Mouse (Mus musculus): ENCODE data around the gene Tfcp2l1.
"Not testable (repeated sequence)": the region's sequence is repeated elsewhere in the genome, so short reads cannot be mapped to it uniquely, and the experiment has no call there.

Tfcp2l1 gene

DNA sequence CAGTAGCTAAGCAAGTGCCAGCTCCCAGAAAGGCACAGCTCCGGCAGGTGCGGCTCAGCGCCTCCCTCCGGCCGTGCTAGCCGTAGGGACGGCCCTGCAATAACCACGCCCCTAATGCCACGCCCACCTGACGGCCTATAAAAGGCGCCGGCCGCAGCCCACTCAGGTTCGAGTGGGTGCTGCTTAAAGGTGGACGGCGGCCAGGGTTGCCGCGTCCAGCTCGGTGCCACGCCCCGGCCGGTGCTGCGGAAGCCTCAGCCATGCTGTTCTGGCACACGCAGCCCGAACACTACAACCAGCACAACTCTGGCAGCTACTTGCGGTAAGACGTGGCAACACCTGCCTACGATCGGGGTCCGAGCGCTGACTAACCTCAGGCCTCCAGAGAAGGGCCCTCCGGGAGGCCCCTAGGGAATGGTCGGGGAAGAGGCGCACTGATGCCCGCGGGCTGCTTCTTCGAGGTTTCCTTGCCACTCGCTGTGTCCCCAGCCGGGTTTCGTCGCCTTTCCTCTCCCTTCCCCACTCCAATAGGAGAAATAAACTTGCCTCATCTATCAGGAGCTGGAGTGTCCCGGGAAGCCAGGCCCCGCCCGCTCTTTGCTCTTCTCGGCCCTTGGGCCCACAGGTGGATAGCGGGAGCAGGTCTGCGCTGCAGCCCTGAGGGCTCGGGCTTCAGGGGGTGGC is at the start of gene Tfcp2l1:
Gene Tfcp2l1, plus strand, starts transcription at position 165 of the 684 bp plus-strand sequence.
- peak; percentile 40 for DNase-seq

GRCm38 (mm10) chr1:118580174-118580702 is 47.5 kb upstream of the Tfcp2l1 start:
- no peak for DNase-seq

- DNase-seq = no peak
Measured at GRCm38 (mm10) chr1:118581179-118581578, 46.6 kb upstream of the Tfcp2l1 start.

DNA sequence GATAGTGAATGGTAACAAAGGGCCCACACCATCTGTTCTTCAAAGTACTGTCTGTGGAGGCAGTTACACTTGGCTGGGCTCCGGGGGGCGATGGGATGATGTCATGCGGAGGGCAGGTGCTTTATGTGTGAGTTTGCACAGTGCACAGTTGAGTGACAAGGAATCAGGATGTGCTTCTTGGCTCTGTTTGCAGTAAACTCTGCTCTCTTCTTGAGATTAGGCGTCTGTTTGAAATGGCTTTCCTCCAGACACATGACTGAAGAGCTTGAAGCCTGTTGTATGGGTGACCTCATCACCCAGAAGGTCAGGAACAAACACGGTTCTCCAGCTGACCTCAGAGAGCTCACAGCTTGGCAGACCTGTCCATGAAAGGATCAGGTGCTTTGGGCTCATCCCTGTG is 38.0 kb upstream of the Tfcp2l1 start:
- DNase-seq = no peak

- no peak for DNase-seq
Measured at GRCm38 (mm10) chr1:118592933-118593332, 34.8 kb upstream of the Tfcp2l1 start.

- no peak for DNase-seq
Measured at GRCm38 (mm10) chr1:118595395-118595794, 32.4 kb upstream of the Tfcp2l1 start.

GRCm38 (mm10) chr1:118597475-118598213 is 30.1 kb upstream of the Tfcp2l1 start:
- no peak for DNase-seq

DNA sequence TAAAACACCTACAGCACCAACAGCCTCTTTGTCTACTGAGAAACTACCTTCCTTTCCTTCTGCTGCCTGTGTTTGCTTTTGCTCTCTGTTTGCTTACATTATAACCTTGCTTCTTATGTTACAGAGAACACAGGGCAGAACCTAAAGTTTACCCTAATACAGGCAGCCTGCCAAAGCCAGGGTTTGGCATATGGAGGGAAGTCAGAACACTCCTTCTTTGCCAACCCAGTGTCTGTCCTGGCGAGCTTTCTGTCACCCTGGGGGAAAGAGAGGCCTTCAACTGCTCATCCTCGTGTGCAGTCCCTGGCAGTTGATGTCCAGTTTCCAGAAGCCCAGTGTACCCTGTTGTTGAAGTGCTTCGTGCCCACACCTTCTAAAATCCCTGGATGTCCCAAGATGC is 29.4 kb upstream of the Tfcp2l1 start:
- DNase-seq = peak; percentile 62

DNA sequence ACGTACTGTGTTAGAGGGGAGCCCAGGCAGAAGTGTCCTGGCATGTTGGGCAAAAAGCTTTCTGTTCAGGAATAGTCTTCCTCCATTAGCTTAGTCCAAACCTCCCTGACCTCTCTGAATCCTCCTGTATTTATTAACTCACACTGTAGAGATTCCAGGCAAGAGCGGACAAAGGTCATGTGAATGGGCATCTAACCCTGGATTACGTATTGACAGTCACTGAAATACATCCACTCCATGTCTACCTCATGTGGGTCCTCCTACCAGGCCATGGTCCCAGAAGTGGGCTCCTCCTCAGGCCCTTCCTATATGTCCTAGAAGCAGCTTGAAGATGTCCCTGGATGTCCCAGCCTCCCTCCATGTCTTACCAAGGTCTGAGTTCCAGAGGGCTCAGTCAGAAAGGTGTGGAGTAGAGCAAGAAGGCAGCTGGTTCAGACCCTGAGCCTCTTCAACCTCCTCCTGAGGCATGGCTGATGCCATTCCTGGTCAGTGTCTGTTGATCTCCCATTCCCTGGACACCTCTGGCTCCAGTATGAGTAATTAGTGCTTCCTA is 14.0 kb upstream of the Tfcp2l1 start:
- DNase-seq = no peak

- DNase-seq = not testable (repeated sequence)
Measured at GRCm38 (mm10) chr1:118621055-118621454, 6.7 kb upstream of the Tfcp2l1 start.

DNA sequence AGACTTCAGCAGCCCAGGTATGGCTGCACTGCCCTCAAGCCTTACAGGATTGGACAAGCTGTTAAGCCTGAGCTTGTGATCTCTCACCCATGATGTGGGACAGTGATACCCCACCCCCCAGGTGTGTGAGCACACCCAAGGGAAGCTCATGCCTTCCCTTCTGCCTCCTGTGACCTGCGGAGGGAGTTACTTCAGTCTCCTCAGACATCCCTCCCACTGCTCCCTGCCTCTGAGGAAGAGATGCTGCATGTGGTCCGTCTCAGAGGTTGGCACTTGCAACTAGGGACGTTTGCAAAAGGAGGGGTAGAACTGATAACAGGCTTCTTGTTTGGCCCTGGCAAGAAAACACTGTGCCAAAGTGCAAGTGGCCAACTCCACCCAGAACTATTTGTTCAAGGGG is 4.9 kb upstream of the Tfcp2l1 start:
- no peak for DNase-seq

GRCm38 (mm10) chr1:118625461-118625860 is 2.3 kb upstream of the Tfcp2l1 start:
- DNase-seq = no peak

GRCm38 (mm10) chr1:118625921-118626320 is 1.8 kb upstream of the Tfcp2l1 start:
- no peak for DNase-seq

DNA sequence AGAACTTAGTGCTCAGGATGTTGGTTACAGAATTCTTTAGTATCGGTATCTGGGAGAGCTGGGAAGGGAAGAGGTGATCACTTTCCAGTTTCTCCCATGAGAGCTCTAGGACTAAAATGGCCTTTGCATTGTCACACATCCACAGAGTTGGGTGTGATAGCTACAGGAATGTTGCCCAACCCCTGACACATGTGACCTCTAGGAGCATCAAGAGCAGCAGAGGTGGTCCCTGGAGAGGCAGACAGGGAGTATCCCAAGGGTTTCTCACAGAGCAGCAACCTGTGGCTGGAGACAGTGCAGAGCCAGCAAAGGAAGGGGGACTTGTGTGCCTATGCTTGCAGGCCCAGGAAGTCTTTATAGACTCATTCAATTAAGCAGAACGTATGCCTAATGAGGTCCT is 1.3 kb upstream of the Tfcp2l1 start:
- DNase-seq = no peak

DNA sequence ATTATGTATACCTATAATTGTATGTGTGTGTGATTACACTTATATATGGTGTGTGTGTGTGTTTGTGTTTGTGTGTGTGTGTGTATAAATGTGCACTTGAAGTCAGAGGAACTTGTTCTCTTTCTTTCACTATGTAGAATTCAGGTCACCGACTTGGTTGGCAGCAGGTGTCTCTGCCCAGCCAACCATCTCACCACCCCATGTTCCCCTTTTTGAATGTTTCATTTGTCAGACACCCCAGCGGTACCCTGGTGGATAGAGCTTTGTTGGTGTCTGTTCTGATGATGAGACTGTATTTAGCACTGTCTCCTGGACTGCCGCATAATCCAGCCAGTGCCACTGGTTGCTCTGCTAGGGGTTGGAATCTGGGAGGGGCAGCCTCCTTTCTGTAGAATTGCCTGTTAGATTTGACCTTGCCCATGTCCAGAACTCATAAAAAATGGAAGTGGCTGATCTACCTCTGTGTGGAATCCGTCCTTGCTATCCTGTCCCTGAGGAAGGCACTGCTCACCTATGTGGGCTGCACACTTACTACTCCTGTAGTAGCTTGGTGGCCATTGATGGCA is 5.8 kb downstream of the Tfcp2l1 start:
- no peak for DNase-seq

GRCm38 (mm10) chr1:118642296-118642999 is 14.7 kb downstream of the Tfcp2l1 start:
- no peak for DNase-seq

DNA sequence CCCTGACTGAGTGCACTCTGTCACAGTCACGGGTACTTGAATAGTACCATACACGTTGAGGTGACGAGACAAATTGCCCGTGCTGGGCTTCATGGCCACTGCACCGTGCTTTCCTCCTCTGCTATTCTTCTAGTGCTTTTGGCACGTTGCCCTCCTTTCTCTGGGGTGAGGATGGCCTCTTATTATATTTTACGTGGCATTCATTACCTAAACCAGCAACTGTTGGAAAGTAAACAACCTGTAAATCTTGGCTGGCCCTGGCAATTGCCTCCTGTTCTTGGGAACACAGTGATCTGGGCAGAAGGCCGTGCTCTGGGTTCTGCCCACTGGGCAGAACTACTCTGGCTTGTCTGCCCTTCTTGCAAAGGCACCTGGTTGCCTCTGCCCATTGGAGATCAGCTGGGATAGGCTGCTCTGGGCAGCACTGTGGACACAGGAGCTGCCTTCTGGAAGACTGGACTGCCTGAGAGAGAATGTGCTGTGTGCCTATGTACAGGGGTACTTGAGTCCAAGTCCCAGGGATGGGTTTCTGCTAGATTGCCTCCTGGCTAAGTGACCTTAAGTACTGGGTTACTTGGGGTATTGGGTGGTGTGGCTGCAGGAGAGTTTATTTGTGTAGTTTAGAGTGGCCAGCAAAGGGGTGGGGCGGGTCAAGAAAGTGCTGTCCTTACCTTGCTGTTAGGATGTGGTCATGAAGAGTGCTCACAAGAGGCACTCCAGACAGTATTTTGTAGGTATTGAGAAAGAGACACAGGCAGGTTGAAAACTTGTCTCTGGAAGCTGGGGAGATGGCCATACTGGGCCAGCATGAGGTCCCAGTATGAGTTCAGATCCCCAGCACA is 15.6 kb downstream of the Tfcp2l1 start:
- DNase-seq = no peak

GRCm38 (mm10) chr1:118645701-118646100 is 18.0 kb downstream of the Tfcp2l1 start:
- DNase-seq = no peak

- no peak for DNase-seq
Measured at GRCm38 (mm10) chr1:118648015-118648414, 20.3 kb downstream of the Tfcp2l1 start.

DNA sequence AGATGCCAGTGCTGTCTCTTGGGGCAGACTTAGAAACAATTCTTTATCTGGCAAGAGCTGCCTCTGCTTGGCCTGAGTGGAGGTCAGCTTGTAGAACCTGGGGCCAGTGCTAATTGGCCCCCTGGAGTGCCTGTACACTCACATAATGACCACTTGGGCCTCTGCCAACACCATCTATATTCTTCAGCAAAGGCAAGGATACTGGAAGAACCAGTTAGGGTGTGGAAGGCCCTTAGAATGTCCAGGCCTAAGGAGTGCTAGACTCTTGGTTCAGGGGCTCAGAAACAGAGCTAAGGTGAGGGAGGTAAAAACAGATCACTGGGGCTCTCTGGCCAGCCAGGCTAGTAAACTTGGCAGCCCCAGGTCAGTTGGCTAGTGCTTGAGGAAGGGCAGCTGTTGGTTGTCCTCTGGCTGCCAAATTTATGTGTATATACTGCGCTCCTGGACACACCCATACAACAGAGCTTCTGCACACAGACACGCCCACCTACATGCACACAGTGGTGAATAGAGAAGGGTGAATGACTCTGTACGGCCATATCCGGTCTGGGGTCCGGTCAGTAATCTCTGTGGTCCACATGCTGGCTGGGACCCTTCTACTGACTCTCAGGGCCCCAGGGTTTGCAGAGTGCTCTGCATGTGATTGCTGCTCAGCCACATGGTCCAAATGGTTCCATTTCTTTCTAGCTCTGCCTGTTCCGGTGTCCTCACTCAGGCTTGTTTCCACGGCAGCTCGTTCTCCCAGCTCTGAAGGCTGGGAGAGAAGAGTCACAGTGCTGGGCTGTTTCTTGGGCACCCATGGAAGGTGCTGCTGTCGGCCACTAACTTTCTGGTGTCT is 22.4 kb downstream of the Tfcp2l1 start:
- DNase-seq = no peak

DNA sequence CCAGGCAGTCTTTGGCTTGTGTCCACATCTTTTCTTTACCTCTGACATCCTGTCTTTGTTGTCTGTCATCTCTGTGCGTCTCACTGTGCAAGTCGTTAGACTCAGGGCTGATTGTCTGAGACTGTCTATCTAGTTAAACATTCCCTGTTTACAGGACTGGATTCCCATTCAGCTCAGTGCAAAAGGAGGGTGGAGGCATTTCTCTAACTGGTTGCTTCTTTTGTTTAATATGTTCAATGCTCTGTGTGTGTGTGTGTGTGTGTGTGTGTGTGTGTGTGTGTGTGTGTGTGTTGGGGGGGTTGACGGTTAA is 23.0 kb downstream of the Tfcp2l1 start:
- DNase-seq = no peak
